Mouse (Mus musculus) thymus, adult 2 months (tissue): ENCODE measurements around the gene Pld4.

Experiments used
- CTCF ChIP-seq: fragments of 200-500 bp; IDR thresholded peaks from 2 replicates; pipeline ENCODE4 v1.5.1; 2012; ENCODE audit warnings: mild to moderate bottlenecking, control low read depth, low read length, moderate library complexity, borderline replicate concordance; ENCODE audit not compliant: control insufficient read depth, poor library complexity, insufficient read depth; ENCODE audit errors: extremely low read depth
- POLR2A ChIP-seq: fragments of 200-500 bp; IDR thresholded peaks from 2 replicates; pipeline ENCODE4 v1.6.1; 2012; ENCODE audit warnings: mild to moderate bottlenecking, low read length, control low read depth, moderate library complexity; ENCODE audit not compliant: control insufficient read depth, poor library complexity, insufficient read depth; ENCODE audit errors: extremely low read depth

- TF ChIP-seq CTCF = peak; percentile 73; the same call in 1 of the 2 replicates
- TF ChIP-seq POLR2A = 0 out of 2 replicates have a peak, but pooled peaks have one; percentile 44
Measured at GRCm38 (mm10) chr12:112808587-112809364, 48.3 kb downstream of the Pld4 start, which contains the start of gene Clba1.
